Mouse (Mus musculus) small intestine, adult 2 months (tissue): ENCODE measurements at regions not wholly inside any gene's neighbourhood (a gene's known extent, or its start where the extent isn't known, plus 50 kb on each side); places are given as distances from the start of the nearest gene placed in this dataset.

ENCODE experiments used
- H3K27ac ChIP-seq: fragments of 200-500 bp; 2 replicates; pipeline ENCODE4 v1.5.1; 2012; ENCODE audit warnings: low read depth, low read length, control low read depth, inconsistent platforms; ENCODE audit not compliant: insufficient read depth
- H3K27me3 ChIP-seq: fragments of 200-500 bp; 2 replicates; pipeline ENCODE4 v1.6.1; 2012; ENCODE audit warnings: mild to moderate bottlenecking, moderate library complexity, low read length, inconsistent platforms; ENCODE audit not compliant: control insufficient read depth, insufficient read depth
- H3K36me3 ChIP-seq: fragments of 200-500 bp; 2 replicates; pipeline ENCODE4 v1.6.1; 2012; ENCODE audit warnings: mild to moderate bottlenecking, low read length, control low read depth, inconsistent platforms; ENCODE audit not compliant: control insufficient read depth, insufficient read depth
- H3K4me1 ChIP-seq: fragments of 200-500 bp; 2 replicates; pipeline ENCODE4 v1.6.1; 2012; ENCODE audit warnings: low read length, inconsistent platforms, mixed read lengths; ENCODE audit not compliant: control insufficient read depth, insufficient read depth, insufficient read length
- H3K4me3 ChIP-seq: fragments of 200-500 bp; 2 replicates; pipeline ENCODE4 v1.5.1; 2012; ENCODE audit warnings: low read depth, mild to moderate bottlenecking, control low read depth, inconsistent platforms, low read length, moderate library complexity
- CTCF ChIP-seq: fragments of 200-500 bp; IDR thresholded peaks from 2 replicates; pipeline ENCODE4 v1.5.1; 2012; ENCODE audit warnings: low read depth, mild to moderate bottlenecking, control low read depth, inconsistent platforms, low read length, moderate library complexity, mixed read lengths; ENCODE audit not compliant: insufficient replicate concordance, insufficient read length; ENCODE audit errors: extremely low read depth
- POLR2A ChIP-seq: fragments of 200-500 bp; IDR thresholded peaks from 2 replicates; pipeline ENCODE4 v1.6.1; 2012; ENCODE audit warnings: low read depth, mild to moderate bottlenecking, control low read depth, inconsistent platforms, low read length, moderate library complexity
- WGBS: fragments of 180-500 bp; shearing (Covaris S2); methylation state at CpG from one replicate; pipeline ENCODE4 v1.1.7; 2018; 5-methylcytosine and 5-hydroxymethylcytosine counted together

- H3K4me3 ChIP-seq = no peak overlapping the region
- H3K36me3 ChIP-seq = no peaks in the 10 kb centered on the region
- TF ChIP-seq POLR2A (no peak), CTCF (no peak)
- WGBS = 70% methylated on average over 3 of the region's 3 CpGs
- H3K27ac ChIP-seq = no peak overlapping the region
- no peaks in the 10 kb centered on the region for H3K27me3 ChIP-seq
- no peaks in the 10 kb centered on the region for H3K4me1 ChIP-seq
Observed at GRCm38 (mm10) chr11:31530851-31531250, 140.8 kb downstream of the Bod1 start.

GRCm38 (mm10) chr11:31529686-31530085 lies 142.0 kb downstream of the Bod1 start:
- no peaks in the 10 kb centered on the region for H3K36me3 ChIP-seq
- TF ChIP-seq POLR2A (no peak), CTCF (no peak)
- H3K27me3 ChIP-seq = no peaks in the 10 kb centered on the region; the same call in 1 of the 2 replicates
- H3K4me1 ChIP-seq = no peaks in the 10 kb centered on the region
- WGBS = 85% methylated on average over 2 of the region's 2 CpGs
- no peak overlapping the region for H3K27ac ChIP-seq
- H3K4me3 ChIP-seq = no peak overlapping the region

GRCm38 (mm10) chr11:31524708-31525107 lies 147.0 kb downstream of the Bod1 start:
- WGBS = 73% methylated on average over 2 of the region's 2 CpGs
- no peak overlapping the region for H3K27ac ChIP-seq
- H3K27me3 ChIP-seq = no peaks in the 10 kb centered on the region; the same call in 1 of the 2 replicates
- no peaks in the 10 kb centered on the region for H3K4me1 ChIP-seq
- no peak overlapping the region for H3K4me3 ChIP-seq
- H3K36me3 ChIP-seq = no peaks in the 10 kb centered on the region
- TF ChIP-seq POLR2A (no peak), CTCF (no peak)

- H3K27me3 ChIP-seq = no peaks in the 10 kb centered on the region; the same call in 1 of the 2 replicates
- H3K27ac ChIP-seq = no peak overlapping the region
- TF ChIP-seq CTCF = no peak
- TF ChIP-seq POLR2A = no peak
- H3K4me1 ChIP-seq = no peaks in the 10 kb centered on the region
- H3K36me3 ChIP-seq = no peaks in the 10 kb centered on the region
- 79% methylated on average over 2 of the region's 2 CpGs for WGBS
- no peak overlapping the region for H3K4me3 ChIP-seq
Observed at GRCm38 (mm10) chr11:31524065-31524618, 147.5 kb downstream of the Bod1 start.

GRCm38 (mm10) chr11:31522127-31522526 lies 149.6 kb downstream of the Bod1 start:
- WGBS = 64% methylated on average over 2 of the region's 2 CpGs
- no peak for TF ChIP-seq CTCF
- TF ChIP-seq POLR2A = no peak

GRCm38 (mm10) chr11:31520909-31521308 lies 150.8 kb downstream of the Bod1 start:
- Histone ChIP-seq H3K27ac (no peak overlapping the region), H3K27me3 (no peaks in the 10 kb centered on the region; the same call in 1 of the 2 replicates), H3K4me1 (no peaks in the 10 kb centered on the region), H3K4me3 (no peak overlapping the region), H3K36me3 (no peaks in the 10 kb centered on the region)
- TF ChIP-seq CTCF (no peak), POLR2A (no peak)
- WGBS = 57% methylated on average over 4 of the region's 4 CpGs

More at GRCm38 (mm10) chr11:31522127-31522526, 149.6 kb downstream of the Bod1 start:
- Histone ChIP-seq H3K4me1 (no peaks in the 10 kb centered on the region), H3K27ac (no peak overlapping the region), H3K27me3 (no peaks in the 10 kb centered on the region; the same call in 1 of the 2 replicates), H3K36me3 (no peaks in the 10 kb centered on the region), H3K4me3 (no peak overlapping the region)

- Histone ChIP-seq H3K27ac (no peak overlapping the region), H3K27me3 (no peaks in the 10 kb centered on the region), H3K4me1 (no peaks in the 10 kb centered on the region), H3K4me3 (no peak overlapping the region), H3K36me3 (no peaks in the 10 kb centered on the region)
- TF ChIP-seq POLR2A = no peak
- TF ChIP-seq CTCF = no peak
- WGBS = 44% methylated on average over 5 of the region's 5 CpGs
Observed at GRCm38 (mm10) chr11:31503239-31503916, 133.5 kb upstream of the Stc2 start.
